Mouse (Mus musculus) heart, adult 9 months (tissue): ENCODE data around the gene Fam57a.

ENCODE experiments used
- DNase-seq, 2 experiments: peaks; one replicate each; pipeline ENCODE4 v3.0.0; 2022; ENCODE audit warnings: low spot score in 2 of 2

The Fam57a gene

GRCm38 (mm10) chr11:76179495-76180145 lies at the start of gene Fam57a, which contains the start of gene Vps53:
TSS of gene Fam57a (plus strand) at chr11:76179671.
TSS of gene Vps53 (minus strand) at chr11:76179647.
- peak; percentile 85 to 88 for DNase-seq

GRCm38 (mm10) chr11:76130859-76131258 lies 48.6 kb upstream of the Fam57a start:
- DNase-seq, result peak; percentile 78 to 90

- DNase-seq, result no peak
These were observed 43.6 kb upstream of the Fam57a start for GRCm38 (mm10) chr11:76135641-76136437.

GRCm38 (mm10) chr11:76137996-76138395 lies 41.5 kb upstream of the Fam57a start:
- DNase-seq, result no peak

GRCm38 (mm10) chr11:76144386-76144785 lies 35.1 kb upstream of the Fam57a start:
- DNase-seq, result no peak

- no peak for DNase-seq
These were observed 34.3 kb upstream of the Fam57a start for GRCm38 (mm10) chr11:76145169-76145568.

GRCm38 (mm10) chr11:76146187-76147010 lies 33.1 kb upstream of the Fam57a start:
- DNase-seq, result no peak

- no peak for DNase-seq
These were observed 31.1 kb upstream of the Fam57a start for GRCm38 (mm10) chr11:76148055-76149008.

- DNase-seq, result no peak
These were observed 28.5 kb upstream of the Fam57a start for GRCm38 (mm10) chr11:76150980-76151379.

GRCm38 (mm10) chr11:76153236-76153951 lies 26.1 kb upstream of the Fam57a start:
- no peak for DNase-seq

- no peak for DNase-seq
These were observed 25.3 kb upstream of the Fam57a start for GRCm38 (mm10) chr11:76154200-76154599.

- DNase-seq, result no peak
These were observed 24.6 kb upstream of the Fam57a start for GRCm38 (mm10) chr11:76154861-76155260.

- DNase-seq, result no peak
These were observed 21.1 kb upstream of the Fam57a start for GRCm38 (mm10) chr11:76158375-76158774.

GRCm38 (mm10) chr11:76160251-76160650 lies 19.2 kb upstream of the Fam57a start:
- no peak for DNase-seq

GRCm38 (mm10) chr11:76166657-76167056 lies 12.8 kb upstream of the Fam57a start:
- DNase-seq, result peak in 1 of 2 experiments; percentile 7

GRCm38 (mm10) chr11:76167079-76167765 lies 12.2 kb upstream of the Fam57a start:
- peak; percentile 20 to 70 for DNase-seq

GRCm38 (mm10) chr11:76168976-76169375 lies 10.5 kb upstream of the Fam57a start:
- no peak for DNase-seq

- DNase-seq, result no peak
These were observed 9.3 kb upstream of the Fam57a start for GRCm38 (mm10) chr11:76170207-76170606.

GRCm38 (mm10) chr11:76178726-76179494 lies 561 bp upstream of the Fam57a start:
- peak in 1 of 2 experiments; percentile 2 for DNase-seq
